Mouse (Mus musculus): Measurements from ENCODE around the gene Mog. TPM values are rescaled to one million over a fixed set of nuclear protein-coding genes. Genes with fewer than 3 reads are reported as not detected.

Gene Mog
- polyA plus RNA-seq, 1 experiment from 2014 or later, result 0.10 TPM

DNA sequence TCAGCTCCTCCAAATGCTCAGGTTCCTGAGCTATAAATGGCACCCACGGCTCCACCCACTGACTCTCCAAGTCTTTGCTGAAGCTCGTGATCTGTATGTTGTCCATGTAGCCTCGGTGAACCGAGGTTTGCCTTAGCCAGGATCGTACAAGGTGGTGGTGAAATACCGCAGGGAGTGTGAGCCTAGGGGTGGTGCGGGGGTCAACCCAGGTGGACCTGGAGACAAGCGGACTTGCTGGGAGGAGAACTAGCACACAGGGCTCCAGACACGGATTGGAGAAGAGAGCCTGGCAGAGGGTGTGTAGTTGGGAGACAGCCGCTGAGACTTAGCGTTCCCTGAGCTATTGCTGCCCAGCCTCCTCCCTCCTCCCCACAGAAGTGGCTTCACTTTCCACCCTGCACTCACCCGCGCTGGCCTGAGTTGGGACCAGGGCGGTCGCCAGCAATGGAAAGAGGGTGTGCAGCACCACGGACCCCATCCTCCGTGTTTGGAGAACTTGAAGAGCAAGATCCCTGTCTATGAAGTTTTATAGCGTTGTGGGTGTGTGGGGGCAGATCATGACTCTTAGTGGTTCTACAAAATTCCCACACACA is 41.9 kb downstream of the Mog start, which contains the start of gene 2410137M14Rik:
Gene 2410137M14Rik, minus strand, starts transcription at position 17 of the 593 bp plus-strand sequence.
- DNase-seq (ENCODE audit: low read depth, low spot score), result no peak
- POLR2A ChIA-PET, result interaction anchor here (0.7 kb wide), 1 partner anchor 155 kb away, joined by 5 read pairs; no protein-coding TSS in a partner anchor
- CTCF ChIA-PET, result interaction anchor here (1.2 to 1.4 kb wide), 2 partner anchors 15 to 88 kb away, joined by 4 read pairs; no protein-coding TSS in a partner anchor
- peaks cover 16% of the 10 kb centered on the region for H3K27me3 ChIP-seq
- no peak for ATAC-seq
- TF ChIP-seq CTCF (IDR thresholded peaks at IDR 0.05), result no peak
- in situ Hi-C loops (cut with MboI; ENCODE audit: low pct_unique_long_range_greater_than_20kb), result no loop called here

DNA sequence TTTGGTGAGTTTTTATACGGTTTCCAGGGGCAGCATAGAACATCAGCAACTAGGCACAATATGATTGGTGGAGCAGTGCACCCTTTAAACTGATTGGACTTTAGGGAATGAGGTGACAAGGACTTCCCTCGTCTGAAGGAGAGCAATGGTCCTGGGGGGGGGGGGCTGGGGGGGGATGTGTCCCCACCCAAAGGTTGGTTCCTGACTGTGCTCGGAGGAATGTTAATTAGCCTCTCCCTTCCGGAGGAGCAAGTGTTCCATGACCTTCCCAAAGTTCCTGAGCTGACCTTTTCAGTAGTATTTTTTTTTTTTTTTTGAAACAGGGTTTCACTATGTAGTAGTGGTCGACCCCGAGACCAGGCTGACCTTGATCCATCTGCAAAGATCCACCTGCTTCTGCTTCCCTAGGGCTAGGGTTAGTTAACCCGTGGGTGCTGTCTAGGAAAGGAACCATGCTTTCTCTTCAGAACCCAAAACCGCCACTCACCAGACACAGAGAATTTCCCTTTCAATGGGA is 49.9 kb downstream of the Mog start:
- no peak for TF ChIP-seq CTCF (IDR thresholded peaks at IDR 0.05)
- in situ Hi-C loops (cut with MboI; ENCODE audit: low pct_unique_long_range_greater_than_20kb), result no loop called here
- ChIA-PET CTCF (no interaction called here), POLR2A (interaction anchor here (0.7 kb wide), 1 partner anchor 29 kb away, joined by 4 read pairs; no protein-coding TSS in a partner anchor)
- ATAC-seq, result no peak
- DNase-seq (ENCODE audit: low read depth, low spot score), result no peak
- peaks cover 10% of the 10 kb centered on the region for H3K27me3 ChIP-seq

- DNase-seq (ENCODE audit: low read depth, low spot score) (no peak), ATAC-seq (no peak)
- ChIA-PET CTCF (no interaction called here), POLR2A (interaction anchor here (0.7 kb wide), 1 partner anchor 30 kb away, joined by 4 read pairs; no protein-coding TSS in a partner anchor)
- no peak for TF ChIP-seq CTCF (IDR thresholded peaks at IDR 0.05)
- H3K27me3 ChIP-seq, result peaks cover 7% of the 10 kb centered on the region
- in situ Hi-C loops (cut with MboI; ENCODE audit: low pct_unique_long_range_greater_than_20kb), result no loop called here
Observed at GRCm38 (mm10) chr17:36972791-36973190, 50.4 kb downstream of the Mog start.

- H3K27me3 ChIP-seq, result peaks cover 6% of the 10 kb centered on the region
- ATAC-seq, result no peak
- CTCF ChIA-PET, result interaction anchor here (0.8 to 1.2 kb wide), 2 partner anchors 11 to 57 kb away, joined by 3 to 4 read pairs; no protein-coding TSS in a partner anchor
- in situ Hi-C loops (cut with MboI; ENCODE audit: low pct_unique_long_range_greater_than_20kb), result no loop called here
- TF ChIP-seq CTCF (IDR thresholded peaks at IDR 0.05), result no peak
- no peak for DNase-seq (ENCODE audit: low read depth, low spot score)
- POLR2A ChIA-PET, result no interaction called here
Observed at GRCm38 (mm10) chr17:36971172-36971850, 51.9 kb downstream of the Mog start.

DNA sequence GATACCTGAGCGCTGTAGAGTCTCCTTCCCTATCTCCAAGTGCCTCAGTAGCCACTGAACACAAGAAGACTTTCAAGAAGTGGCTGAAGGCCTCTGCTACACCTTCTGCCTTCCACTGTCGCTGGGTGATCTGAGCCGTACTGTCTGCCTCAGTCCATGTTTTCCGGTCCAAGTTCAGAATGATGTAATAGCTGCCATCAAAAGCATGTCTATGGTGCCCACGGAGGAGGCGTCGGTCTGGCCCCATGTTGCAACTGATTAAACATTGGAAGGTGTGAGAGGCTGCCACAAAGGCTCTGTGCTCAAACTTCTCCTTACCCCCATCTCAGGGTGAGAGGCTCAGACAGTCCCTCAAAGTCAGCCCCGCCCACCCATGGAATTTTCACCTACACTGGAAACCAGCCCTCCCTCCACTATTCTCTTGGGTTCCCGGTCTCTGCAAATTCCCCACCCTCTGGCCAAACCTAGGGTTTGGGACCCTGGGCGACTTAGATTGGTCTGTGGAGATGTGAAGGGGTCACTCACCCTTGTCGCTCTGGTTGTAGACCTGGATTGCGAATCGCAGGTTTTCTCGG is 52.8 kb downstream of the Mog start:
- H3K27me3 ChIP-seq, result peaks cover 6% of the 10 kb centered on the region
- ATAC-seq (no peak), DNase-seq (ENCODE audit: low read depth, low spot score) (no peak)
- CTCF ChIA-PET, result no interaction called here
- in situ Hi-C loops (cut with MboI; ENCODE audit: low pct_unique_long_range_greater_than_20kb), result no loop called here
- TF ChIP-seq CTCF (IDR thresholded peaks at IDR 0.05), result no peak
- POLR2A ChIA-PET, result no interaction called here

DNA sequence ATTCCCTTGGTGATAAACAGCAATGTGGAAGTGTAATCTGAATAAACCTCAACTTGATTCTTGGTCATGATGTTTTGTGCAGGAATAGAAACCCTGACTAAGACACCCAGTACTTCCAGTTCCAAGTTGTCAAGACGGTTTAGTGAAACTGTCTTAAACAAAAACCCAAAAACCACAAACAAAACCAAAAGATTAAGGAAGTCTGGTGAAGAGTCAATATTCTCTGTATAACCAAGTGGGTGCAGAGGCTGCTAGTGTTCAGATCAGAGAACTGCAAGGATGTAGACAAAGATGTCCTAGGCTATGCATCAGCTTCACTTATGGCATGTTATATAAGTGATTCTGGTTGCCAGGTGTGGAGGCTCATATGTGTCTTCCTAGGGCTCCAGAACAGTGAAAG is 56.3 kb downstream of the Mog start:
- no peak for TF ChIP-seq CTCF (IDR thresholded peaks at IDR 0.05)
- ChIA-PET CTCF (interaction anchor here (1.6 kb wide), 1 partner anchor 30 kb away, joined by 6 read pairs; no protein-coding TSS in a partner anchor), POLR2A (no interaction called here)
- no peak for DNase-seq (ENCODE audit: low read depth, low spot score)
- H3K27me3 ChIP-seq, result no peaks in the 10 kb centered on the region
- in situ Hi-C loops (cut with MboI; ENCODE audit: low pct_unique_long_range_greater_than_20kb), result no loop called here
- ATAC-seq, result no peak

DNA sequence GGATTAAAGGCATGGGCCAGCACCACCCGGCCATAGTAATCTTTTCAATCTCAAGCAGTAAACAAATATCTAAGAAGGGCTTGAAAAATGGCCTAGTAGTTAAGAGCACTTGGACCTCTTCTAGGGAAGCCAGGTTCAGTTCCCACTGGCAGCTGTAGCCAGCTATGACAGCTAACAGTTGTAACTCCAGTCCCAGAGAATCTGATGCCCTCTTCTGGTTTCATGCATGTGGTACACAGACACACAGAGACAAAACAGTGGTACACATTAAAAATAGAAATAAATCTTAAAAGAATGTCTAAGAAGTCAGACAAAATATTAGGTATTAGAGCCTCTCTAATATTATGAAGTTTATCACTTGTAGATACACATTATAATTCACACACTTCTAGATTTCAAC is 62.1 kb downstream of the Mog start:
- CTCF ChIA-PET, result no interaction called here
- in situ Hi-C loops (cut with MboI; ENCODE audit: low pct_unique_long_range_greater_than_20kb), result no loop called here
- TF ChIP-seq CTCF (IDR thresholded peaks at IDR 0.05), result no peak
- no peaks in the 10 kb centered on the region for H3K27me3 ChIP-seq
- POLR2A ChIA-PET, result no interaction called here
- ATAC-seq (no peak), DNase-seq (ENCODE audit: low read depth, low spot score) (no peak)

Other genes starting within 250 kb of the Mog start
- not detected for gene H2-M10.6, start 211.2 kb downstream of the Mog start, polyA plus RNA-seq (2021)
- 38.9 TPM for gene Trim26, start 186.3 kb downstream of the Mog start, polyA plus RNA-seq (2021)
- 0.31 TPM for gene Trim15, start 156.2 kb downstream of the Mog start, polyA plus RNA-seq (2021)
- gene Trim10, start 153.8 kb downstream of the Mog start, polyA plus RNA-seq (2021), result 0.04 TPM
- not detected for gene Trim40, start 133.3 kb downstream of the Mog start, polyA plus RNA-seq (2021)
- gene Trim31, start 125.3 kb downstream of the Mog start, polyA plus RNA-seq (2021), result not detected
- gene Rnf39, start 80.5 kb downstream of the Mog start, polyA plus RNA-seq (2021), result 0.45 TPM
- gene Ppp1r11, start 71.7 kb downstream of the Mog start, polyA plus RNA-seq (2021), result 56.1 TPM
- 42.1 TPM for gene Znrd1, start 64.8 kb downstream of the Mog start, polyA plus RNA-seq (2021)
- 10.3 TPM for gene Znrd1as, start 64.8 kb downstream of the Mog start, polyA plus RNA-seq (2021)
- not detected for gene 2410137M14Rik, start 42.2 kb downstream of the Mog start, polyA plus RNA-seq (2021)
- gene H2-M5, start 33.9 kb downstream of the Mog start, polyA plus RNA-seq (2021), result 0.28 TPM
- gene Zfp57, start 22.2 kb downstream of the Mog start, polyA plus RNA-seq (2021), result 36.3 TPM
- 44.4 TPM for gene Gabbr1, start 22.6 kb upstream of the Mog start, polyA plus RNA-seq (2021)
- gene Olfr90, start 65.1 kb upstream of the Mog start, polyA plus RNA-seq (2021), result not detected
- not detected for gene Olfr91, start 74.9 kb upstream of the Mog start, polyA plus RNA-seq (2021)
- not detected for gene Olfr92, start 96.7 kb upstream of the Mog start, polyA plus RNA-seq (2021)
- gene Olfr93, start 138.1 kb upstream of the Mog start, polyA plus RNA-seq (2021), result not detected
- gene Ubd, start 170.5 kb upstream of the Mog start, polyA plus RNA-seq (2021), result 0.06 TPM
- gene Olfr94, start 177.6 kb upstream of the Mog start, polyA plus RNA-seq (2021), result not detected
- not detected for gene Olfr95, start 189.7 kb upstream of the Mog start, polyA plus RNA-seq (2021)
- not detected for gene Olfr96, start 196.7 kb upstream of the Mog start, polyA plus RNA-seq (2021)
- not detected for gene Olfr97, start 213.9 kb upstream of the Mog start, polyA plus RNA-seq (2021)
- gene Olfr98, start 240.4 kb upstream of the Mog start, polyA plus RNA-seq (2021), result not detected
- gene H2-M3, start 246.8 kb upstream of the Mog start, polyA plus RNA-seq (2021), result 6.0 TPM